Mouse (Mus musculus) neural tube, embryonic 11.5 days (tissue): ENCODE measurements around the gene Dcaf5. TPM values are rescaled to one million over a fixed set of nuclear protein-coding genes. Genes with fewer than 3 reads are reported as not detected.

ENCODE experiments used
- ATAC-seq: fragments of 200-750 bp; cut with Nextera tagmentation; 2 replicates; pipeline ENCODE4 v1.8.0; 2017; ENCODE audit warnings: moderate number of reproducible peaks, mild to moderate bottlenecking, moderate TSS enrichment, moderate library complexity; ENCODE audit not compliant: insufficient read depth, low FRiP score, low TSS enrichment
- DNase-seq: peaks from one replicate; pipeline ENCODE4 v3.0.0-alpha.2; 2015; ENCODE audit warnings: low spot score
- H3K27ac ChIP-seq: fragments of 300-500 bp; sonication (generic); 2 replicates; pipeline ENCODE4 v1.5.1; 2014; ENCODE audit warnings: low read depth, mild to moderate bottlenecking, low read length
- H3K27me3 ChIP-seq: fragments of 300-500 bp; sonication (generic); 2 replicates; pipeline ENCODE4 v1.6.1; 2014; ENCODE audit warnings: mild to moderate bottlenecking, low read length, mixed read lengths; ENCODE audit not compliant: control insufficient read depth, insufficient read depth
- H3K36me3 ChIP-seq: fragments of 300-500 bp; sonication (generic); 2 replicates; pipeline ENCODE4 v1.6.1; 2014; ENCODE audit warnings: mild to moderate bottlenecking, low read length, moderate library complexity, mixed read lengths; ENCODE audit not compliant: control insufficient read depth, insufficient read depth
- H3K4me1 ChIP-seq: fragments of 300-500 bp; sonication (generic); 2 replicates; pipeline ENCODE4 v1.6.1; 2014; ENCODE audit warnings: low read length, mixed read lengths; ENCODE audit not compliant: control insufficient read depth, insufficient read depth
- H3K4me2 ChIP-seq: fragments of 300-500 bp; sonication (generic); 2 replicates; pipeline ENCODE4 v1.6.1; 2014; ENCODE audit warnings: low read depth, mild to moderate bottlenecking, moderate library complexity
- H3K4me3 ChIP-seq: fragments of 300-500 bp; sonication (generic); 2 replicates; pipeline ENCODE4 v1.5.1; 2014; ENCODE audit warnings: low read depth, low read length
- H3K9ac ChIP-seq: fragments of 300-500 bp; sonication (generic); 2 replicates; pipeline ENCODE4 v1.6.1; 2014; ENCODE audit warnings: mild to moderate bottlenecking, low read length
- H3K9me3 ChIP-seq: fragments of 300-500 bp; sonication (generic); 2 replicates; pipeline ENCODE4 v1.6.1; 2016; ENCODE audit warnings: low read length; ENCODE audit not compliant: control insufficient read depth
- WGBS: fragments of 180-500 bp; shearing (Covaris S2); extraction: QIAGEN DNeasy Blood & Tissue Kit; methylation state at CpG from one replicate; pipeline ENCODE4 v1.1.7; 2014; 5-methylcytosine and 5-hydroxymethylcytosine counted together
- polyA plus RNA-seq: library from polyadenylated mRNA; unstranded; fragments of >200 nt; fragmentation: Nextera tagmentation; extraction: Ambion mirVana; gene quantifications from 2 replicates; pipeline ENCODE4 v1.2.1, GENCODE M21; 2014

Dcaf5 gene
- polyA plus RNA-seq, 1 experiment from 2014 or later = 14.2 TPM

DNA sequence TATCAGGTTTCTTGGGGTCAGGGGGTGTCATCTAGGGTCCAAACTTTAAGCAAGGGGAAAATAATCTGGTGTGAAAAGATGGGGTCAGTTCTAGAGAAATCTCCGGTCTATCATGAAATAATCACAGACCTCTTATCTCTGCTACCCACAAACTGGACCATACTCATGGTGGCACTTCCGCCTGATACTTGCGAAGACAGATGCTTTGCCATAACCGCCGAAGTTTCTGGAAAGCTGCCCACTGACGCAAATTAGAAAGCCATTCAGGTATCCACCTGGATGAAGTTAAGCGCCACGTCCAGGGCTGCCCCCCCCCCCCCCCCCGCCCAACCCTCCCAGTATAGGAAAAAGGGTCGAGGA is 1.8 kb downstream of the Dcaf5 start:
- H3K4me3 ChIP-seq = peak overlapping the region; percentile 90
- H3K27ac ChIP-seq = peak overlapping the region; percentile 94
- ATAC-seq (no peak), DNase-seq (no peak)
- H3K36me3 ChIP-seq = no peaks in the 10 kb centered on the region
- H3K9me3 ChIP-seq = no peaks in the 10 kb centered on the region
- H3K9ac ChIP-seq = peak overlapping the region; percentile 86
- H3K27me3 ChIP-seq = no peaks in the 10 kb centered on the region
- WGBS = 10% methylated on average over 8 of the region's 10 CpGs
- H3K4me2 ChIP-seq = peak overlapping the region; percentile 72
- peaks cover 4% of the 10 kb centered on the region; the same call in 1 of the 2 replicates for H3K4me1 ChIP-seq

DNA sequence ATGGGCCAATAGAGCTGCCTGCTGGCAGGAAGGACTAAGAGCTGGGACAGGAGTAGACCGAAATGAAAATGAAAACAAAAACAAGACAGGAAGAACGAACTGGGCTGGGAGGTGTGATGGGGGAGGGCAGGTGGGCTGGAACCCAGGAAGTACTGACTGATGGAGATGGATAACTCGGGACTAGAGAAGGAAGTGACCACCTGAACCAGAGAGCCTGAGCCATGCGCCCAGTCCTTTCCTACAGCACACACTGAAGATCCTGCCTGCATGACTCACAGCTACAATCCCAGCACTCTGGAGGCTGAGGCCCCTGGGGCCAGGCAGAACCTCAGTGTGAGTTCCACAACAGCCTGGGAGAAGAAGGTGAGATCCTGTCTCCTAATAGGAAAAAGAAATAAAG is 3.1 kb downstream of the Dcaf5 start:
- Histone ChIP-seq H3K27ac (no peak overlapping the region), H3K4me1 (peaks cover 4% of the 10 kb centered on the region; the same call in 1 of the 2 replicates), H3K4me3 (no peak overlapping the region), H3K36me3 (no peaks in the 10 kb centered on the region), H3K4me2 (no peak overlapping the region), H3K27me3 (no peaks in the 10 kb centered on the region), H3K9me3 (no peaks in the 10 kb centered on the region), H3K9ac (no peak overlapping the region)
- ATAC-seq = no peak
- WGBS = 81% methylated on average over 4 of the region's 4 CpGs
- no peak for DNase-seq

DNA sequence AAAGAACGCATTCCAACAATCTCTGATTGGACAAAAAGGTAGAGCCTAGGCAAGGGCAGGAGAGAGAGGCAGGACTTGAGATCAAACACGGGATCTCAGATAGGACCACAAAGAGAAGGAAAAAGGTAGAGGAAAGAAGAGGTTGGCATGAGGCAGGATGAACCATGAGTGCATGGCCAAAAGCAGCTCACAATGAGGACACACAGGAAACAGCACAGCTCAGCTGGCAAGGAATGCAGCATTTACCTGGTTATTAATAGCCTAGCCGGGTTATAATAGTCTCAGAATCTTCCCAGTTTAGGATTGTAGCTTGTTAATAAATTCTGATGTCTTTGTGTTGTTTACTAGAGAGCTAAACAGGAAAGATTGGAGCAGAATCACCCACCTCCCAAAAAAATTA is 8.7 kb downstream of the Dcaf5 start:
- Histone ChIP-seq H3K27ac (no peak overlapping the region), H3K4me1 (no peaks in the 10 kb centered on the region), H3K9me3 (no peaks in the 10 kb centered on the region), H3K4me2 (no peak overlapping the region), H3K9ac (no peak overlapping the region), H3K4me3 (no peak overlapping the region), H3K36me3 (no peaks in the 10 kb centered on the region), H3K27me3 (no peaks in the 10 kb centered on the region)
- no peak for DNase-seq
- no peak for ATAC-seq
- WGBS = 81% methylated on average over 3 of the region's 3 CpGs

DNA sequence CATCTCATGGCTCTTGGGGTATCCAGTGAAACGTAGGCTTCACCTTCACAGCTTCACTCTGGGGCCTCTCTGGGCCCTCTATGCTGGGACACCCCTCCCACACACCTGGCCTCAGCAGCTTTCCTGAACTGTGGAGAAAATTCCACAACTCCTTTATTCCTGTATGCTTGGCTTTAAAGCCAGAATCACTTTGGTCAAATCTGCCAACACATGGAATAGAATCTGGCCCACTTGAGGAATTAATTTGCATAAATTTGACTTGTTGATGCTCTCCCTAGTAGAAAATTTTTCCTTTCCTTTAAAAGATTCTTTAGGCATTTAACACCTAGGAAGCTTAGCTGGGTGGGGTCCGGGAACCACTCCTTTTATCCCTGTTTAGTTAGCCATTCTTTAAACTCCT is 21.3 kb downstream of the Dcaf5 start:
- Histone ChIP-seq H3K4me3 (no peak overlapping the region), H3K9ac (no peak overlapping the region), H3K9me3 (no peaks in the 10 kb centered on the region), H3K27me3 (no peaks in the 10 kb centered on the region), H3K36me3 (peaks cover 2% of the 10 kb centered on the region; the same call in 1 of the 2 replicates), H3K27ac (no peak overlapping the region), H3K4me2 (no peak overlapping the region), H3K4me1 (no peaks in the 10 kb centered on the region)
- WGBS = 94% methylated on average over 2 of the region's 2 CpGs
- DNase-seq (no peak), ATAC-seq (no peak)

DNA sequence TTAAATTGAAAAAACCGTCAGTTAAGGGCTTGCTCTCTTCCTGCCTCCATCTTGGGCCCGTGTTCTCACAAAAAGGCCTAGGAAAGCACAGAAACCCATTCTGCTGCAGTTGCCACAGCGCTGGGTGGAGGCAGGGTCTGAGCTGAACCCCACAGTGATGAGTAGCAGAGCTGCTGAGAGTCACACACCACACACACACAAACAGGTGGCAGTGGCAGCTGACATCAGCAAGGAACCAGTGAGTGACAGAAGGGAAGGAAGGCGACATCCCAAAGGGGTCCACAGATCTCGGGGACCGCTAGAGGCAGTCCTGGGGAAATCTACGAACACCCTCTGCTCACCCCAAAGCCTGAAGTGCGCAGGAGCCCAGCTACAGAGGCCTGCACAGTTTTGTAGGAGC is 25.5 kb downstream of the Dcaf5 start:
- H3K27ac ChIP-seq = no peak overlapping the region
- no peak overlapping the region for H3K4me3 ChIP-seq
- no peak for DNase-seq
- ATAC-seq = no peak
- H3K4me2 ChIP-seq = no peak overlapping the region
- H3K9me3 ChIP-seq = no peaks in the 10 kb centered on the region
- no peaks in the 10 kb centered on the region for H3K27me3 ChIP-seq
- WGBS = 92% methylated on average over 8 of the region's 8 CpGs
- peaks cover 2% of the 10 kb centered on the region; the same call in 1 of the 2 replicates for H3K36me3 ChIP-seq
- H3K4me1 ChIP-seq = no peaks in the 10 kb centered on the region
- no peak overlapping the region for H3K9ac ChIP-seq

DNA sequence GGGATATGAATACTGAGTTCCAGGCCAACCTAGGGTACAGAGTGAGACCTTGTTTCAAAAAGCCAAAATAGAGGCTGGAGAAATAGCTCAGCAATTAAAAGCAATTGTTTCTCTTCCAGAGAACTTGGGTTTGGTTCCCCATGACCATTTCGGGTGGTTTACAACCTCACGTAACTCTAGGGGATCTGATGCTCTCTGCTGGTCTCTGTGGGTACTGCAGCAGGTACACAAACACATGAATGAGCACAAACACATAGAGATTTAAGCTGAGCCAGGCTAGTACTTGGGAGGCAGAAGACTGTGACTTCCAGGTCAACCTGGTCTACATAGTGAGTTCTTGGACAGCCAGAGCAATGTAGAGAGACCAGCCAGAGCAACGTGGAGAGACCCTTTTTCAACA is 28.6 kb downstream of the Dcaf5 start:
- 50% methylated on average over 3 of the region's 3 CpGs for WGBS
- no peak overlapping the region for H3K4me3 ChIP-seq
- no peak overlapping the region for H3K27ac ChIP-seq
- H3K9ac ChIP-seq = no peak overlapping the region
- H3K9me3 ChIP-seq = no peaks in the 10 kb centered on the region
- no peak for ATAC-seq
- no peaks in the 10 kb centered on the region for H3K4me1 ChIP-seq
- H3K4me2 ChIP-seq = no peak overlapping the region
- DNase-seq = peak; percentile 55
- no peaks in the 10 kb centered on the region for H3K36me3 ChIP-seq
- H3K27me3 ChIP-seq = no peaks in the 10 kb centered on the region

DNA sequence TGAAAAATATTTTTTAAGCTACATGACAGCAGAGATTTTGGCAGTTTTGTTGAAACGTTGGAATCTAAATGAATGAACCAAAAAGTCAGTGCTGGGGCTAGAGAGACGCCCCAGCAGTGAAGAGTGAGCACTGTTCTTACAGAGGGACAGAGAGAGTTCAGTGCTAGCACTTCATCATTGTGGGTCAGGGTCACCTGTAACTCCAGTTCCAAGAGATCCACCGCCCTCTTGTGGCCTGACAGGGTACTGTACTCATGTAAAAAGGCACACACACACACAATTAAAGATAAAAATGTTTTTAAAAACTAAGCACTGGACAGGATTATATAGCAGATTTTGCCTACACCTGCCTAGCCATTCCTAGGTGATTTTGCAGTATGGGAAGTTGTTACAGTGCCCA is 29.8 kb downstream of the Dcaf5 start:
- H3K27ac ChIP-seq = no peak overlapping the region
- peaks cover 2% of the 10 kb centered on the region; the same call in 1 of the 2 replicates for H3K36me3 ChIP-seq
- no peak overlapping the region for H3K4me2 ChIP-seq
- peak; percentile 38 for DNase-seq
- no peak overlapping the region for H3K9ac ChIP-seq
- no peaks in the 10 kb centered on the region for H3K27me3 ChIP-seq
- H3K4me1 ChIP-seq = no peaks in the 10 kb centered on the region
- WGBS = 45% methylated on average over 3 of the region's 3 CpGs
- H3K9me3 ChIP-seq = no peaks in the 10 kb centered on the region
- H3K4me3 ChIP-seq = no peak overlapping the region
- ATAC-seq = no peak

DNA sequence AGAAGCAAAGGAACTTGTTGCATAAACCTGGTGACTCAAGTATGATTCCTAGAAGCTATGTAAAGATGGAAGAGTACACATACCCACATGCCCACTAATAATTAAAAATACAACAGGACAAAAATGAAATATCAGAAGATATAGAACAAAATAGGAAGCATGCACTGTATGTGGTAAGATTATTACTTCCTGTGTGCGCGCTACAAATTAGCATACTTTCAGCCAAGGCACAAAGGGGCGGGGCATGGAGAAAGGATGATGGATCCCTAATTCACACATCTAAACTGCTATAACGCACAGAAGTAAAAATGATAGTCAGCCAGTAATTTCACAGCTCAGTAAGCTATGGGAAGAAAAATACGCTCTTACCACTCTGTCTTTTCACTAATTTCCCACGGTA is 32.3 kb downstream of the Dcaf5 start:
- no peak overlapping the region for H3K27ac ChIP-seq
- no peak overlapping the region for H3K4me2 ChIP-seq
- no peak overlapping the region for H3K9ac ChIP-seq
- 94% methylated on average over 6 of the region's 6 CpGs for WGBS
- no peak for DNase-seq
- H3K4me3 ChIP-seq = no peak overlapping the region
- H3K9me3 ChIP-seq = no peaks in the 10 kb centered on the region
- peaks cover 2% of the 10 kb centered on the region for H3K36me3 ChIP-seq
- no peaks in the 10 kb centered on the region for H3K27me3 ChIP-seq
- no peak for ATAC-seq
- H3K4me1 ChIP-seq = no peaks in the 10 kb centered on the region

DNA sequence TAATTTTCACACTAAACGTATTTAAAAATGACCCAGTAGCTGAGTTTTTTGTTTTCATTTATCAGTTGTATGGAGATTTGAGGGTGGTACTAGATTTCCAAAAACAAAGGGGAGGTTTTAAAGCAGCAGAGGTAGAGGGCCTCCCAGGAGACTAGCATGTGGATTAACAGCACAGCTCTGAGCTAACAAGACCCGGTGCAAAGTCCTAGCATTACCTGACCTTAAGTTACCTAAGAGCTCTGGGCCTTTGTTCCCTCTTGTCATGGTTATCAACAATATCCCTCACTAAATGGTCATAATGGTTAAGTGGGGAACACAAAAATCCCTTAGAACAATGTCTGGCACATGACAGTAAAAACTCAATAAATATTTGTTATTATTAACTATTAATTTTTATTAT is 37.3 kb downstream of the Dcaf5 start:
- no peaks in the 10 kb centered on the region for H3K9me3 ChIP-seq
- H3K27ac ChIP-seq = no peak overlapping the region
- no peak overlapping the region for H3K4me3 ChIP-seq
- no peak for DNase-seq
- peaks cover 13% of the 10 kb centered on the region for H3K36me3 ChIP-seq
- H3K4me1 ChIP-seq = no peaks in the 10 kb centered on the region
- no peak overlapping the region for H3K4me2 ChIP-seq
- no peak overlapping the region for H3K9ac ChIP-seq
- no peak for ATAC-seq
- no peaks in the 10 kb centered on the region for H3K27me3 ChIP-seq
- WGBS = 92% methylated on average over 2 of the region's 2 CpGs
